Mouse (Mus musculus) MEL (cell line): Measurements from ENCODE around the gene Dgke.

Source experiments
- BHLHE40 ChIP-seq: IDR thresholded peaks from 2 replicates; pipeline ENCODE4 v1.6.1; 2012; ENCODE audit warnings: low read depth, mild to moderate bottlenecking, inconsistent platforms, low read length, improper control_type of control experiment, borderline replicate concordance
- CTCF ChIP-seq, 3 experiments: IDR thresholded peaks in 2 of 3; conservative IDR thresholded peaks in 1 of 3; 2 replicates each; pipeline ENCODE4 v1.5.1; 2011 to 2012; ENCODE audit warnings: low read length in 3 of 3, low read depth in 2 of 3, mild to moderate bottlenecking in 2 of 3, improper control_type of control experiment in 1 of 3, inconsistent platforms in 1 of 3, mixed read lengths in 1 of 3, moderate library complexity in 1 of 3; ENCODE audit not compliant: control insufficient read depth in 1 of 3, insufficient read depth in 1 of 3, poor library complexity in 1 of 3, severe bottlenecking in 1 of 3
- ETS1 ChIP-seq: IDR thresholded peaks from 2 replicates; pipeline ENCODE4 v1.6.1; 2012; ENCODE audit warnings: low read depth, mild to moderate bottlenecking, inconsistent platforms, low read length, improper control_type of control experiment, moderate library complexity
- MAX ChIP-seq: IDR thresholded peaks from 2 replicates; pipeline ENCODE4 v1.6.1; 2011; ENCODE audit warnings: low read length, improper control_type of control experiment
- POLR2A ChIP-seq, 2 experiments: IDR thresholded peaks; 2 replicates each; pipeline ENCODE4 v1.6.1; 2011 to 2012; ENCODE audit warnings: low read length in 2 of 2, mild to moderate bottlenecking in 2 of 2, control low read depth in 1 of 2, improper control_type of control experiment in 1 of 2, low read depth in 1 of 2, moderate library complexity in 1 of 2; ENCODE audit not compliant: control insufficient read depth in 1 of 2, insufficient read depth in 1 of 2, poor library complexity in 1 of 2
- USF1 ChIP-seq: IDR thresholded peaks from 2 replicates; pipeline ENCODE4 v1.6.1; 2014; ENCODE audit warnings: low read depth, mild to moderate bottlenecking, inconsistent platforms, low read length, improper control_type of control experiment, moderate library complexity

- TF ChIP-seq CTCF (IDR thresholded peaks at IDR 0.05 in 2 of 3, conservative IDR thresholded peaks at IDR 0.05 in 1 of 3; ENCODE audit: control insufficient read depth in 1 of 3, insufficient read depth in 1 of 3, low read depth in 2 of 3, low read length in 3 of 3, poor library complexity in 1 of 3, severe bottlenecking in 1 of 3) (no peak), ETS1 (no peak), BHLHE40 (no peak), USF1 (no peak), MAX (no peak), POLR2A (IDR thresholded peaks at IDR 0.05; ENCODE audit: control insufficient read depth in 1 of 2, insufficient read depth in 1 of 2, low read depth in 1 of 2, low read length in 2 of 2, poor library complexity in 1 of 2) (no peak)
Measured at GRCm38 (mm10) chr11:89078996-89079680, 12.5 kb upstream of the Dgke start.
